Mouse (Mus musculus) heart, postnatal 36 days (tissue): ENCODE data around the gene Podnl1. TPM values are rescaled to one million over a fixed set of nuclear protein-coding genes. Genes with fewer than 3 reads are reported as not detected.
A peak's percentile ranks its signal among the peaks of the same experiment; 100 is the strongest.

Experiments used
- DNase-seq, 2 experiments: peaks; one replicate each; pipeline ENCODE4 v3.0.0; 2021 to 2022
- intact Hi-C: fragments of 180-260 bp; cut with DNase I; formaldehyde crosslinking; loops from one replicate; pipeline ENCODE4 v1.15.1; 2025
- total RNA-seq, 2 experiments: library from RNA; stranded (reverse); gene quantifications; 2 replicates each; pipeline ENCODE4 v1.2.3; 2021

Gene Podnl1
- total RNA-seq, 2 experiments from 2014 or later = not detected

DNA sequence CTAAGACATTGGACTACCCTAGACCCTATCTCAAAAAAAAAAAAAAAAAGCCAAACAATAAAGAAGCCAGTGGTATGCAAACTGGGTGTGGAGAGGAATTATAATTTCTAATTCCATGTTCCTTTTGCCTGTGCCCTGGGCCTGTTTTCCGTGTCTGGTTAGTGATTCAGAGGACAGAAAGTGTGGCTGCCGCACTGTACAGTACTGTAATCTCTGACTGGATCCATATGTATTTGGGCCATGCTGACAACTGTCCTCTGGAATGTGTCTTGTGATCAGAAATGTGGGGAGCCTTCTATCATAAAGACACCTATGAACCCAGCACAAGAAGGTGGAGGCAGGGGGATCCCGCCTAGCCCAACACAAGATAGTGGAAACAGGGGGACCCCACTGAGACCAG lies 3.6 kb upstream of the Podnl1 start:
- intact Hi-C loops = no loop called here
- no peak for DNase-seq

DNA sequence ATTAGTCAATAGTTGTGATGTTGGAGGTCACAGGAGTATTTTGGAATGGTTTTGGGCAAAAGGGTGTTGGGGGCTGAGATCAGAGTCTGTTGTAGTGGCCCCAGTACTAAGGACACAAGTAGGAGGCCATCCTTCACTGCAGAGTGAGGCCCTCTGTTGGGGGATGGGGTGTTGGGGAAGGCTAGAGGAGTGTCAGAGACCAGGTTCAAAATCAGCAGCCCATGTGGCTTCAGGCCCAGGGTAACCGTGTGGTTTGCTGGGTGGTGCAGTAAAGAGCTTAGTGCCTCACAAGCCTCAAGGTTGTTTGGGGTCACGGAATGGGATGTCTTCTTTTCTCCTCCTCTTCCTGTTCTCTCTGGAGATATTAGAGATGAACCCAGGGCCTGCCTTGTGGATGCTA lies 953 bp downstream of the Podnl1 start:
- intact Hi-C loops = no loop called here
- DNase-seq = no peak

DNA sequence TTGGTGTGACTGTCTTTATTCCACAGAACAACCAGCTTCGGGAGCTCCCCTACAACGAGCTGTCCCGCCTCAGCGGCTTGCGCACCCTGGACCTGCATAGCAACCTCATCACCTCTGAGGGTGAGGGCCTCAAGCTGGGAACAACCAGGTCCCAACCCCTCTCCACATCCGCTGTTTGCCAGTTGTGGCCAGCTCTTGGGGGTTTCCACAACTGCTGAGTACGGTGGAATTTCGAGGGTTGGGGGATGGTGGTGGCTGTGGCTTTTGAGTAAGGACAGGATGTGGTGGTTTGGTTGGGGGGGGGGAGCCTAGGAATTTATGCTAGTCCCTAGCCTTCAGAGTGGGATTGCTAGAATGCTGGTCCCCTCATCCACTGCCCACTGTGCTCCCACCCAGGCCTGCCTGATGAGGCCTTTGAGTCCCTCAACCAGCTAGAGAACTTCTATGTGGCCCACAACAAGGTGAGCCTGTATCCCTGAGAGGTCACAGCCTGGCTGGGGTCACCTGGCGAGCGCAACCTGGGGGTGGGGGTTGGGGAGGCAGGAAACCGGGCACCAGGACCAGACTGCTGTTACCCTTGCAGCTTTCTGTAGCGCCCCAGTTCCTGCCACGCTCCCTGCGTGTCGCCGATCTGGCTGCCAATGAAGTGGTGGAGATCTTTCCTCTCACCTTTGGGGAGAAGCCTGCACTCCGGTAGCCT lies 1.6 kb downstream of the Podnl1 start:
- no peak for DNase-seq
- intact Hi-C loops = no loop called here

DNA sequence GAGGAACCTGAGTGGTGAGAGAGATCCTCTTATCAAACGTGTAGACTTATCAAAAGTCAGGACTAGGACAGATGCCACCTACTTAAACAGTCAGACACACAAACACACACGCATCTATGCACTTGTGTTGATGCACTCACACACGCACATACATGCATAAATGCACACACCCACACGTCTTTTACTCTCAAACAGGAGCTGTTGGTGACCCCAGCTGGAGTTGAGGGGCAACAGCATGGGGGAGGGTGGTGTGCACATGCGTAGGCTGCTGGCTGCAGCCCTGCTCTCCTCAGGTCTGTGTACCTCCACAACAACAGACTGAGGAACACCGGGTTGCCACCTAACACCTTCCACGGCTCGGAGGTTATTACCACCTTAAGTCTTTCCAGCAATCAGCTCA lies 2.5 kb downstream of the Podnl1 start:
- intact Hi-C loops = no loop called here
- no peak for DNase-seq

DNA sequence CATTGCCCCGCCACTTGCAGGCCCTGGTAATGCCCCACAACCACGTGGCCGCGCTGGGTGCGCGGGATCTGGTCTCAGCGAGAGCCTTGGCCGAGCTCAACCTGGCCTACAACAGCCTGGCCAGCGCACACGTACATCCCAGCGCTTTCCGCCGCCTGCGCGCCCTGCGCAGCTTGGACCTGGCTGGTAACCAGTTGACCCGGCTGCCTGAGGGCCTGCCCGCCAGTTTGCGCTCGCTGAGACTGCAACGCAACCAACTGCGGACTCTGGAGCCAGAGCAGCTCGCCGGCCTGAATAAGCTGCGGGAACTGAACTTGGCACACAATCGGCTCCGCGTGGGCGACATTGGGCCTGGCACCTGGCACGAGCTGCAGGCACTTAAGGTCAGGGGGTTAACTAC lies 5.0 kb downstream of the Podnl1 start:
- intact Hi-C loops = no loop called here
- peak; percentile 18 to 19 for DNase-seq

DNA sequence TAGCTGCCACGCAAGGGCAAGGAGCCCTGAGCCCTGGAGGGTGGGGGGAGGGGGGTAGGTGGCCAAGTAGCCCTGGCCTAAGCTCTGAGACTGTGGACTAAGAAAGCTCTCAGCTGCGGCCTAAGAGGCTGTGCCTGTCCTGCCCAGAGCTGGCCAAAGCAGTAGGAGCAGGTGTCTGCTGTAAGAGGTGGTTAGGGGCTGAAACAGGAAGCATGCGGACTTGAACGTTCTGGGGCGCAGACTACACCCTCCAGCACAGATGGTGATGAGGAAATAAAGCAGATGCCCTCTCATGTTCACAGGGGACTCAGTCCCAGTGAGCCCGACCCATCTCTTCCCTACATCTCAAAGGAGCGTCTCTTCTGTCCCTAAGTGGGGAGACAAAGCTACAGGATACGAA lies 6.4 kb downstream of the Podnl1 start:
- no peak for DNase-seq
- intact Hi-C loops = no loop called here

DNA sequence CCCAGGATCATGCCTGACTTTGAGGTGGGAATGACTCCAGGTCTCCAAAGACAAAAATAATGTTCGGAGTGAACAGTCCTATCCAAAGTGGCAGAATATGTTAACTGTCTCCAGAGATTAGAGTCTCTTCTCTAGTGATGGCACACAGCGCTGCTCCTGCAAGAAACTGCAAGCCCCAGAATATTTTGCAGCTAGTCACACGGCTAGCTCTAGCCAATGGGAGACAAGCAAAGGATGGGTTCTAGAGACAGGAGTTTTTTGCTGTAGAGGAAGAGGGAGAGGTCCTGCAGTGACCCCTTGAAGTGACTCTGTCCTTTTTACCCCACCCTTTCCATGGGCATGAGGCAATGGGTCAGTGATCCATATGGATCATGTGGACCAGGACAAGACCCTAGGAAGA lies 12.1 kb downstream of the Podnl1 start:
- no peak for DNase-seq
- intact Hi-C loops = no loop called here

DNA sequence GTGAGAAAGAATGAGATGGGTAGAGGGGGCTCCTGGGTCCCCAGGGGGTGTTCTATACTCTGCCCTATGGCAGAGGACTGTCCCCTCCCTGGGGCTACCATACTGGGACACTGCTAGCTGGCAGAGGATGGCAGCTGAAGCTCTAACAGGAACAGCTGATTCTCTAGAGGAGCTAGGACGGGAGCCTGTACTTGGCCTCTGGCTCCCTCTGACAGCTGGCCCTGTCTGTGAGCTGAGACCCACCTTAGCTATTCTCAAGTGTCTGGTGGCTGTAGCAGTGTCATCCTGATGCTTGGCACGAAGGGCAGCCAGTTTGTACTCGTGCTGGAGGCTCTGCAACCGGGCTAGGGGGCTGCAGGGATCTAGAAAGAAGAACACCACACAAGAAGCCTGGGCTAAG lies 15.0 kb downstream of the Podnl1 start:
- intact Hi-C loops = no loop called here

DNA sequence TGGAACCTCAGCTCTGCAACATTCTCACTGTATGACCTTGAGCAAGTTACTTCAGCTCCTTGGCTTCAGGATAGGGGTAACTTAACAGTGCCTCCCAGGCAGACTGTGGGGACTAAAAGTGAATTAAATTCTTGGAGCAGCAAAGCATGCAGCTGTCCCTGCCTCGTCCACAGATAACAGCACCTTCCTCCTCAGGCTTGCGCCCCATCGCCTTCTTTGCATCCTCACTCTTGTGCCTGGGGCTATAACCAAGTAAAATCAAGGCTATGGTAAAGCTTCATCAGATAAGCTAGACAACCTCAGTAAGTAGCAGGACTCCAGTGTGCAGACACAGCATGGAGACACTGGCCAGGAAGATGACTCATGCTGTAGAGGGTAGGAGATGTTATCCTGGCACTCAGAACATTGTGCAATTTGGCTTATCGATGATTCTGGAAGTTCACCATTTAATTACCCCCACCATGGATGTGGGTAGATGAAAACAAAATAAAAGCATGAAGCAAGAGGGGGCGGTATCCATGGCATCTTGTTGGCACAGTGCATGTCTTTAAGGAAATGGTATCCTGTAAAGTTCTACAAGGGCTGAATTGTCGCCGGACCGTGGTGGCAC lies 19.0 kb downstream of the Podnl1 start:
- intact Hi-C loops = loop anchor here (5.0 kb wide), 1 partner anchor 82 kb away; no protein-coding TSS in a partner anchor

More for the DNA sequence above, 15.0 kb downstream of the Podnl1 start:
- DNase-seq = no peak

DNA sequence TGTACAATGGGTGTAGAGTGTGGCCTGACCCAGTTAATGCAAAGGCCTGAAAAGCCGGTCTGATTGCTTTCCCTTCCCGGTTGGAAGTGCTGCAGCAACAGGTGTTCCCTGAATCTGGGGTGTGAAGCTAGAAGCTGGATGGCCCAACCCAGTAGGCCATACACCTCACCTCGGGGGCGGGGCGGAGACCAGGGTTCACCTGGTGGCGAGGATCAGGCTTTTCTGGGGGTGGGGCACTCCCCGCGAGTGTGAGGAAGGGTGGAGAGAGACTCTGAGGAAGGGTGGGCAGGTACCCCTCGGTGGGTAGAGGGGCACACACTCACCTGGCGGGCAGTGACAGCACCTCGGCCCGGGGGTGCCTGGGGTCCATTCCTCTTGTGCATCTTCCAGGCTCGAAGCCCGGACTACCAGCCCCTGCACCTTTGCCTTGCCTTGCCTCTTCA lies 21.6 kb downstream of the Podnl1 start:
- DNase-seq = no peak
- intact Hi-C loops = loop anchor here (2.0 to 5.0 kb wide), 3 partner anchors 31 to 85 kb away; partner anchors contain the start of gene Dcaf15

More for the DNA sequence above, 19.0 kb downstream of the Podnl1 start:
- no peak for DNase-seq

DNA sequence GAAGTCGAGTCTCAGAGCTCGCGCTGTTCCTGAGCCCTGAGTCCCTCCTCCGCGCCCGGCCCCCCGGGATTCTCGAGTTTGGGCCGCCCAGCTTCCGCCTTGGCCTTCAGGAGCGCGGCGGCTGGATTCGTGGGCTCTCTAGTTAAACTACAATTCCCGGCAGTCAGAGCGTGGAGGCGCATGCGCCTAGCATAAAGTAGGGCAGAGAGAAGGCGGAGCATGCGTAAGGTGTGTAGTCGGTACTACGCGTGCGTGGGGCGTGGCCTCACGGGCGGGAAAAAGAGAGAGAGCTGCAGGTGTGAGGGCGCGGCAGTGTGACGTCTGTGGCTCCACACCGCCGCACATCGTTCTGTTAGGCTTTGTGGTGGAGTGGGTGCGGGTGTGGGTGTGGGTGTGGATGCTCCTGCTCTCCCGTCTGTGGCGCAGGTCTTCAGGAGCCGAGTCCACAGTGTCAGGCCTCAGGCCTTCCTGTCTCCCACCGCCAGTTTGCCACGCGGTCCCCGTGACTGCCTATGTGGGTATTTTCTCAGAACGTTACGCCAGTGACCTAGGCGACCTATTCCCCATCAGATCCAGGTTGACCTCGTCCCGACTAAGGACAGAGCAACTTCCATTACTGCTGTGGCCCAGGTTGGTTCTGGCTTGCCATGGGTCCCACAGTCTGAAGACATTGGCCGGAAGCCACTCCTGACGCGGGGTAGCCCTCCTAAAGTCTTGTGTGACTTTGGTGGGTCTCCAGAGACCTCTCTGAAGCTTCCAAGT lies 22.2 kb downstream of the Podnl1 start, which contains the start of the genes Cc2d1a and 4930432K21Rik:
Cc2d1a (minus strand) TSS at position 168 of the 762 bp plus-strand sequence.
4930432K21Rik (plus strand) TSS at position 257 of the 762 bp plus-strand sequence.
- DNase-seq = peak; percentile 92
- intact Hi-C loops = loop anchor here (2.0 to 5.0 kb wide), 3 partner anchors 31 to 86 kb away; partner anchors contain the start of gene Dcaf15

DNA sequence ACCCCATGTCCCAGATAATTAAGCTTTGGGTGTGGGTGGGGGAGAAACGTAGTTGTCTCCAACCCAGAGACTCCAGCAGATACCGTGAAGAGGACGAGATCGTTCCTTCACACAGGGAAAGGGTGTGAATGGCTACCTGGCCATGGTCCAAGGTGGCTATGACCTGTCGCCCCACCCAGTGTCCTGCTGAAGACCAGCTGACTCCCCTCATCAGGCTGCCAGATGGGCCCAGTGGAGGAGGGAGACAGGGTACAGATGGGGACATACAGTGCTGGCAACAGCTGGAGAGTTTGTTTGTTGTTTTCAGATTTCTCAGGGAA lies 22.7 kb downstream of the Podnl1 start:
- intact Hi-C loops = loop anchor here (5.0 kb wide), 1 partner anchor 86 kb away; no protein-coding TSS in a partner anchor
- no peak for DNase-seq

DNA sequence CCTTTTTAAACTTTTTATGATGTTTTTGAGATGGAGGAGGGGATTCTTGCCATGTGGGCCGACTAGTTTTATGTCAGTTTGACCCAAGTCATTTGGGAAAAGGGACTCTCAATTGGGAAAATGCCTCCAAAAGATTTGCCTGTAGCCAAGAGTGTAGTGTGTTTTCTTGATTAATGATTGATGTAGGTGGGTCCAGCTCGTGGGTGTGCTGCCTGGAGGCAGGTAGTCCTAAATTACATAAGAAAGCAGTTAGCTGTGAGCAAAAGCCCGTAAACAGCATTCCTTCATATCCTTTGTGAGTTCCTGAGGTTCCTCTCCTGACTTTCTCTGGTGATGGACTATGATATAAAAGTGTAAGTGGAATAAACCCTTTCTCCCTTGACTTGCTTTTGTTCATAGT lies 23.4 kb downstream of the Podnl1 start:
- intact Hi-C loops = loop anchor here (5.0 kb wide), 1 partner anchor 87 kb away; no protein-coding TSS in a partner anchor
- no peak for DNase-seq

DNA sequence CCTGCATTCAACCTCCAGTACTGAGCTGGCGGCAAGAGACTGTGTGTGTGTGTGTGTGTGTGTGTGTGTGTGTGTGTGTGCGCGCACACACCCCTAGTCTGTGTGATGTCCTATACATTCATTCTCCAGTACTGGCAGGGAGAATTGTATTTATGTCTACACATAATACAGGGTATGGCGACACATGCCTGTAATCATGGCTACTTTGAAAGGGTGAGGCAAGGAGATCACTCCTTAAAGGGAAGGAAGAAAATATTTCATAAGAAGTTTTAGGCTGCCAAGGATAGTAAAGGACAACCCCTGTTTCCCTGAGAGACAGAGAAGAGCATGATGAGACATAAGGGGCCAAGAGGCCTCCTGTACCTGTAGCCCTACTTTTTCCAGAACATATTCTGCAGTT lies 31.8 kb downstream of the Podnl1 start:
- intact Hi-C loops = no loop called here
- no peak for DNase-seq

DNA sequence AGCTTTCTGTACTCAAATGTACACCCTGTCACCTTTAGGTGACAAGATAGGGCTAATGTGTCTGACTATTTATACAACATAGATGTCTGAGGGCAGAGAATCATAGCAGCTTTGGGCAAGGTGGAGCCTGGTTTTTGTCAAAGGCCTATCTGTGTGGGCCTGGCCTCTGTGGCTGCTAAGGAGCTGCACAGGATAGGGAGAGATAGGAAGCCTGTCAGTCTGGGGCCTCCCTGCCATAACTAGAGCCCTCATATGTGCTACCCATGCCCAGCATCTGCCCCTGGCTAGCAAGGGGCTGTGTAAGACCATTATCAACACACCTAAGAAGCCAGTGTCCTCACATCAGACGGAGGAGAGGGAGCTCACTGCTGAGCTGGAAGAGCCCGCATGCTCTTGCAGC lies 41.9 kb downstream of the Podnl1 start:
- intact Hi-C loops = no loop called here
- DNase-seq = no peak

DNA sequence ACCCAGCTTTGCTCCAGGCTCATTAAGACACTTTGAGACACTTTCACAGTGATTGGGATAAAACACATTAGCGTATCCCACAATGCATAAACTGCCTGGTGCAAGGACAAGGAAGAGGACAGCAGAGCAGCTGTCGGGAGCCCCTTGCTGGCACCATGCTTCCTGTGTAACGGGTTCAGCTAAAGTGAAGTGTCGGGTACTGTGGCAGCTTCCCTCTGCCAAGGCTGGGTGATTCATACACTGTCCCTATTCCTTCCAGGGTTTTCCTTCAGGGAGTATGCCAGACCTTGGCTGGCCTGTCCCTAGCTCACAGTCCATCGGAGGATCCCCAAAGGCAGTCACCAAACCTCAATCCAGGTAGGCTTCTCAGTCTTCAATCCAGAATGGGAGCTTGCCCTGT lies 44.3 kb downstream of the Podnl1 start:
- intact Hi-C loops = no loop called here
- no peak for DNase-seq

DNA sequence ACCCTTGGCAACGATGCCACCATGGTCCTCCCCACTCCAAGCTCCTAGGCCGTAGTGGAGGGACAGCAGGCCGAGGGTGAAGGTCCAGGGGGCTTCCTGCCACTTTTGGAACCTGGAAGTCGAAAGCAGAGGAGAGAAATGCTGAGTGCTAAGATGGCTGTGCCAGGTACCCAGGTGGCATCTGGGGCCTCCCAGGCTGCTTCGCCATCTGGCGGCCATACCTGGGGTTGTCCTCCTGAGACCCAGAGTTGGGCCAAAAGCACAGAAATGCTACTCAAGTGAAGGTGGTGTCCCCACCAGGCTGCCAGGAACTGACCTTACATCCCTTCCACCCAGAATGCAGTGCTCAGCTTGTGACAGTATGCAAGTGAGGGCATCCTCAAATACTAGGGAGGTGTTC lies 48.1 kb downstream of the Podnl1 start:
- DNase-seq = no peak
- intact Hi-C loops = no loop called here

DNA sequence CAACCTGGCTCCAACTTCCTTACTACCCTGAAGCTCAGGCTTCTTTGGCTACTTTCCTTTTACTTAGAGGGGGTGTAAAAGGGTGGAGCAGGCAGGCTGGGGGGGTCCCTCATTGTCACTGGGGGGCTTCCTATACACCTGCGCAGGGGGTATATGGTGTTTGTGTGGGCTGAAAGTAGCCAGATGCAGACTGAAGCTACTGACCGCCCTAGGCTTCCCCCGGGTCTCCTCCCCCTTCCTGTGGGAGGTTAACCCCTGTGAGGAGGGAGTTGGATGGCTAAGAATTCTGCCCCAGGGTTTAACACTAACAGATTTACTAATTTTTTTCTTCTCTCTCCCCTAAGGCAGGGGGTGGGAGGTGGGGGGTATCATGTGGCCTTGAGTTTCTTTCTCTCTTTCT lies 50.8 kb downstream of the Podnl1 start:
- intact Hi-C loops = no loop called here

DNA sequence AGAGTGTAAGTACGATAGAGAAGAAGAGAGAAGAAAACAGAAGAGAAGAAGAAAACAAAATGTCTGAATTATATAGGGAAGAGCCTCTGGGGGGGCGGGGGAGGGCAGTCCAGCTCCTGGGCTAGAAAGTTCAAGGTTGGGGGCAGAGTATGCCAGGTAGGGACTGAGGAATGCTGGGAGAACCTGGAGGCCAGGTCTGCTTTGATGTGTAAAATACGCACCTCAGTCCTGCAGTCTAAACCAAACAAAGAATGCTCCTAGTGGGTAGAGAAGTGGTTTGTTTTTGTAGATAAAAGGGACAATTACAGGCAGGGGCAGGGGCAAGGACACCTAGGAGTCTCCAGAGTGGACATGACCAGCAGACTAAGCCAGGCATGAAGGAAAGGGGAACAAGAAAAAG lies 51.6 kb downstream of the Podnl1 start:
- no peak for DNase-seq
- intact Hi-C loops = no loop called here

More for the DNA sequence above, 50.8 kb downstream of the Podnl1 start:
- DNase-seq = no peak

DNA sequence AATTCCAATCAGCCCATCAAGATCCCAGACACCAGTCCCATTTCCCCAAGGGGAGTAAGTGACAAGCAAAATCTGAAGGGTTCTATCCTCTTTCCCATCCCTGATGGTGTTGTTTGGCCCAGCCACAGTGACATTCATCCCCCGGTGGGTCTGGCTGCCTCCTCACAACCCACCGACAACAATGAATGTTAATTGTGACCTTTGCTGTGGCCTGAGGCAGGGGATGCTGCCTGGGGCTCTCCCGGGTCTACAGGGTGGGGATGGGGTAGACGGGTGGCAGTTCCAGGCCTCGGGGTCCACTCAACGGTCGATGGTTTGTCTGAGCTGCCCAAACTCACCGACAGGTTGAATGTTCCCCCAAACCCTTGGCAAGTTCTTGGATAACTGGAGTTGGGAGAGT lies 52.8 kb downstream of the Podnl1 start:
- intact Hi-C loops = loop anchor here (2.0 kb wide), 1 partner anchor 32 kb away; the partner anchor contains the start of gene Cc2d1a
- DNase-seq = no peak

DNA sequence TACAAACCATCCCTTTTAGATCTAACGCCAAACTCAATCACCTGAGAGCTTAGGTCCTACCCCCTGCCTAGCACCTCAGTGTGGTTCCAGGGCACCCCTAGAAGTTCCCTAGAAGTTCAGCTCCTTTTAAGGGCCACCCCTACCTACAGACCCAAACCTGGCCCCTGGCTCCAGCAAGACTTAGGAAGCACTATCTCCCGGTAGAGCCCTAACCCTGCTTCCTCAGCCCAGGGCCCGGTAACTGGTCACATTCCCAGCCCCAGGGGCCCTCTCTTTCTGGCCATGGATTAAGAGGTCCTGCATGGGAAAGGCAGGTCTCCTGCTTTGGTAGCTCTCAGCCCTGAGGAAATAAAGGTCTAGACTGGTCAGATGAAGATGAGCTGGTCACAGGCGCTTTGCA lies 54.2 kb downstream of the Podnl1 start:
- intact Hi-C loops = loop anchor here (2.0 kb wide), 1 partner anchor 33 kb away; the partner anchor contains the start of gene Cc2d1a
- no peak for DNase-seq
